Mouse (Mus musculus): ENCODE results near the gene Trim30c.
"Not testable (repeated sequence)": the region's sequence is repeated elsewhere in the genome, so short reads cannot be mapped to it uniquely, and the experiment has no call there.

Gene Trim30c
- long read RNA-seq, experiment 1: 0 reads
- long read RNA-seq, experiment 2: 0 reads

GRCm38 (mm10) chr7:104400698-104401097 lies at the start of gene Trim30c:
Gene Trim30c, minus strand, starts transcription at chr7:104400837.
- intact Hi-C loops (cut with DNase I): no loop called here

- intact Hi-C loops (cut with DNase I): no loop called here
These were observed 45.5 kb upstream of the Trim30c start for GRCm38 (mm10) chr7:104445961-104446645.

- intact Hi-C loops (cut with DNase I): no loop called here
These were observed 3.9 kb upstream of the Trim30c start for GRCm38 (mm10) chr7:104404460-104404950.

GRCm38 (mm10) chr7:104401140-104401539 lies 503 bp upstream of the Trim30c start:
- intact Hi-C loops (cut with DNase I): no loop called here

- intact Hi-C loops (cut with DNase I): no loop called here
These were observed 2.1 kb downstream of the Trim30c start for GRCm38 (mm10) chr7:104398492-104398891.

GRCm38 (mm10) chr7:104369736-104370414 lies 30.8 kb downstream of the Trim30c start, which contains the start of gene Trim30b:
Gene Trim30b, minus strand, starts transcription at chr7:104369884.
- intact Hi-C loops (cut with DNase I): no loop called here

- intact Hi-C loops (cut with DNase I): no loop called here
These were observed 34.3 kb downstream of the Trim30c start for GRCm38 (mm10) chr7:104366339-104366738.

GRCm38 (mm10) chr7:104353600-104353967 lies 47.1 kb downstream of the Trim30c start:
- intact Hi-C loops (cut with DNase I): loop anchor here (5.0 kb wide), 1 partner anchor 36 kb away; the partner anchor contains the start of gene Trim12a

GRCm38 (mm10) chr7:104352717-104353599 lies 47.7 kb downstream of the Trim30c start, which contains the start of gene Trim12c:
Gene Trim12c, minus strand, starts transcription at chr7:104353362.
- intact Hi-C loops (cut with DNase I): loop anchor here (5.0 kb wide), 1 partner anchor 36 kb away; the partner anchor contains the start of gene Trim12a

GRCm38 (mm10) chr7:104348043-104348442 lies 52.6 kb downstream of the Trim30c start:
- intact Hi-C loops (cut with DNase I): not testable (repeated sequence)

GRCm38 (mm10) chr7:104340744-104341143 lies 59.9 kb downstream of the Trim30c start:
- intact Hi-C loops (cut with DNase I): not testable (repeated sequence)

GRCm38 (mm10) chr7:104335547-104335946 lies 65.1 kb downstream of the Trim30c start:
- intact Hi-C loops (cut with DNase I): not testable (repeated sequence)

All from adrenal gland (tissue).